Mouse (Mus musculus): ENCODE results near the gene Tmem82.

Gene Tmem82

DNA sequence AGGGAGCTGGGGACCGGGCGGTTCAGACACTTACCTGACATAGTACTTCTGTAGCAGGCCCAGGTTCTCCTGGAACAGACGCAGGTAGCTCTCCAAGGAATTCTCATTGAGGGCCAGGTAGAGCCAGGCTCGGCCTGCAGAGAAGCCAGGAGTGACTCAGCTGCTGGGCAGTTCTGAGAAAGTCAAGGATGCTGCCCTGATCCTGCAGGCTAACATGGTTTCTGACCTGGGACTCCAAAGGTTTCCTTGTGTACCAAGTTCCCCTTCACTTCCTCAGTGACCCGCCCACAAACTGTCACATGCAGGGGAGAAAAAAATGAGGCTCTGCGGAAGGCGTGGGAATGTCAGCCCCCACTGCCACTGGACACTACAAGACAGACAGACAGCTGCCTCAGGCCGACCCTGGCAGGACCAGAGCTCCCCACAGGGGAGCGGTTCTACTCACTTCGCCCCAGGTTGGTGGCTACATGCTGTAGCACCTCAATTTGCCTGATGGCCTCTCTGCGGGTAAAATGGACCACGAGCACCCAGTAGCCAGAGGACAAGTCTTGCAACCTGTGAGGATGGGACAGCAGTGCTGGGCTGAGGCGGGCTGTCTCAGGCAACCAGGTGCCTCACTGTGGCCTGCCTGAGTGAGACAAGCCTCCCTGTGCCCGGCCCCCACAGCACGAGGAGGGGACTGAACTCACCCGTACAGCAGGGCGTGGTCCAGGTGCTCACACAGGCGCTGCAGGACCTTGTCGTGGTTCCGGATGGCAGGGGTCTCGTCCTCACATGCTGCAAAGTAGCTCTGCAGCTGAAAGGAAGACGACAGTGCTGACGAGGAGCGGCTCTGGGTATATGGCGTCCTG is 23.8 kb upstream of the Tmem82 start:
- no peak for DNase-seq (ENCODE audit: low spot score in 2 of 2)

DNA sequence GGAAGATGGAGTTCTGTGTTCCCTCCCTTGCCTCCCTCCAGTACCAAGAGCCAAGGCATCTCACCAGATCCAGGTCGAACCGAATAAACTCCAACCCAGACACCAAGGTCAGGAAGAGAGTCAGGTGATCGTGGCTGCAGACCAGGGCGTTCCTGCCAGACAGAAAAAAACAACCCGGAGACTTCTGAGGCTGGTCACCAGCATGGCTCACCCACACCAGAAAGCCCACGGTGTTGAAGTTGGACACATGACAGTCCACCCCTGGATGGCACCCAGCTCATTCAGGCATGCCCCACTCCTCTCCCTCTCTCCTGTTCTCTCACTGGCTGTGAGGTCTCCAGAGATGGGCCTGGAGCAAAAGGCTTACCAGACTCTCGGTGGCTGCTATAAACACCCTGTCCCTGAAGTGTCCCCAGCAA is 22.9 kb upstream of the Tmem82 start:
- no peak for DNase-seq (ENCODE audit: low spot score in 2 of 2)

DNA sequence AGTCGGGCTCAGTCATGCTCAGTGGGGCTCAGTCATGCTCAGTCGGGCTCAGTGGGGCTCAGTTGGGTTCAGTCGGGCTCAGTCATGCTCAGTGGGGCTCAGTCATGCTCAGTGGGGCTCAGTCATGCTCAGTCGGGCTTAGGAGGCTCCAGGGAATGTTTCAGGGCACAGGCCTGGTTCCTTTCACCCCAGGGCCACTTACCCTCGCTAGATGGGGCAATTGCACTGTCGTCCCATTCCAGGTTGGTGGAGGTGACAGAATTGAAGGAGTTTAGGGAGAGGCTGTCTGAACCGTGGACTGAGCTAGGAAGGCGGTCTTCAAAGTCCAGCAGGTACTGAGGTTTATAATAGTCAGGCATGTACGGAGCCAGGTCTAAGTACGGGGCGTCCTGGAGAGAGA is 21.0 kb upstream of the Tmem82 start:
- DNase-seq (ENCODE audit: low spot score in 2 of 2): no peak

DNA sequence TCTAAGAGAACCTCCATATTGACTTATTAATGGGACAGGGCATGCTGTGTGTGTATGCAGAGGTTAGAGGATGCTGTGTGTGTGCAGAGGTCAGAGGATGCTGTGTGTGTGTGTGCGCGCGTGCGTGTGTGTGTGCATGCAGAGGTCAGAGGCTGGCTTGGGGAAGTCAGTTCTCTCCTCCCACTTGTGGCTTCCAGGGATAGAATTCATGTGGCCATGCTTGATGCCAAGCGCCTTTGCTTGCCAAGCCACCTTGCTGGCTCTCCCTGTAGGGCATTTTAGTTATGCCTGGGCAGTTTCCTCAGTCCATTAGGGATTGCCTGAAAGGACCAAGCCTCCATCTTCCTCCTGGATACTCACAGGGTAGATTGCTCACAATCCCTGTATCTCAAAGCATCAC is 18.3 kb upstream of the Tmem82 start:
- no peak for DNase-seq (ENCODE audit: low spot score in 2 of 2)

DNA sequence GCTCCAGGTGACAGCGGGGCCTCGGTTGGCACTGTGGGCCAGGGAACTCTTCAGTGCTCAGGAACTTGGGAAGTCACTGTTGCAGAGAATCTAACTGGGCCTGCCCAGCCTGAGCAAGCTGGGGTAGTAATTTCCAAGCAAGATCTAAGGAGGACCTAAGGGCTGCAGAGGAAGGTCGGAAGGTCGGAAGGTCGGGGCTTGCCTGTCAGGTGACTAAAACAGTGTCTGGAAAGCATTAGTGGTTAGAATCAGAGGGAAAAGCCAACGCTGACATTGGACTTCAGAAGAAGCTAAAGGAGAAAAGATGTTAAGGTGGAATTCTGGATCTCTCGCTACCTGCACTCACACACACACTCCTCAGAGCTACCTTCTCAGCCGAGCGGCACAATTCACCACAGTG is 17.6 kb upstream of the Tmem82 start:
- DNase-seq (ENCODE audit: low spot score in 2 of 2): no peak

DNA sequence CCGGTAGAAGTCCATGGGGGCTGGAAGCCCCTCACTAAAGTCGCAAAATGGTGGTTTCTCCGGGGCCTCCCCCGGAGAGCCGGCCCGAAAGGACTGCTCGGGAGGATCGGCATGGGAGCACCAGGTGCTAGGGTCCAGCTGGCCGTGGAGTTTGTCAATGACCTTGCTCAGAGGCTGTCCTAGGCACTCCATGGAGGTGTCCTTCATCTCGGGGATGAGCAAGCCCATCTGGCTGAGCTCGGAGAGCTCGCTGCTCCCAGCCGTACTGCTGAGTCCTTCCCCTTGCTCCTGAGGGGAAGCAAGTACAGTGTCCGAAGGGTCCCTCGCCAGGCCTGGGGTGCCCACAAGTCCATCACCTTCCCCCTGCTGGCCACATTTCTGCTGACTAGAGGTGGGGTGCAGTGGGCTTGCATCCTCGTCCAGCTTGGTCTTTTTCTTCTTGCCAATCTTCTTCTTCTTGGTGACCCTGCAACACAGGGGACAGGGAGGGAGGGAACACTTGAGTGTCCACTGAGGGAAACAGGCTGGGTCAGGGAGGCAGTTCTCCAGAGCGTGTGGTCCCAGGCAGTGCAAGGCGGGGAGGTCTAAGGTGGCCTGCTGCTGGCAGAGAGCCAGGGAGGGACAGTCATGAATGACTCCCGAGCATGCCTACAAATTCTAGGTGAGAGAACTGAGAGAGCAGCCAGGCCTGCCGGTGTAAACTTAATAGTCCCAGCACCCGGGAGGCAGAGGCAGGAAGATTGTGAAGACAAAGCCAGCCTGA is 13.9 kb upstream of the Tmem82 start:
- DNase-seq (ENCODE audit: low spot score in 2 of 2): no peak

DNA sequence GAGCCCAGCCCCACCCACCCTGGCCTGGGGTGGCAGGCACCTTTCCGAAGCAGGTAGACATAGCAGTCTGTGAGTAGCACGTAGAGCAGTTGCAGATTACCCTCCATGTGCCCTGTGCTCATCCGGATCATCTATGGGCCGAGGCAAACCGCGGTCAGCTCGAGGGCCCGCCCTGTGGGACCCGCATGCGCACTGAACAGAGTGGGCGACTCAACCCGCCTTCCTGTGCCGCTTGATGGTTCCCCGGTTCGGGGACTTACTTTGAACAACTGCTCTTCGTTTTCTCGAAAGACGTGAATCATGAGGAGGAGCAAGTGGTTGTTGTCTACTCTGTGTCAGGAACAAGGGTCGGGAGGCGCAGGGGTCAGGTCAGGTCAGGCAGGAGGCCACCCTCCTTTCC is 12.8 kb upstream of the Tmem82 start:
- no peak for DNase-seq (ENCODE audit: low spot score in 2 of 2)

DNA sequence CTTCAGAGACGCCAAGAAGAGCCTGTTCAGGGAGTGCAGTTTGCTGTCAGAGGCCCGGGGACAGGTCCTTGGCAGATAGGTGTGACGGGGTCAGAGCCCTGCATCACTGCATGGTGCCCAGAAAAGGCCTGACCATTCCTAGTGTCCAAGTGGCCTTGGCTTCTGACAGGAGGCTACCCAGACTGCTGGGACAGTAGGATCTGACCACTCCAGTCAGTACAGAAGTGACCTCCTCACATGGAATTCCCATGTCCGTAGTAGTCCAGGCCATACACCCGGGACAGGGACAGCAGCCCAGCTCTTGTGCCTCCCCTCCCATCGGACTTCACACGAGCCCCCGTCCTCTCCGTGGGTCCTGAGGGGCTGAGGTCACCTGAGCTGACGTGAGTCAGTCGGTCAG is 11.6 kb upstream of the Tmem82 start:
- DNase-seq (ENCODE audit: low spot score in 2 of 2): no peak

DNA sequence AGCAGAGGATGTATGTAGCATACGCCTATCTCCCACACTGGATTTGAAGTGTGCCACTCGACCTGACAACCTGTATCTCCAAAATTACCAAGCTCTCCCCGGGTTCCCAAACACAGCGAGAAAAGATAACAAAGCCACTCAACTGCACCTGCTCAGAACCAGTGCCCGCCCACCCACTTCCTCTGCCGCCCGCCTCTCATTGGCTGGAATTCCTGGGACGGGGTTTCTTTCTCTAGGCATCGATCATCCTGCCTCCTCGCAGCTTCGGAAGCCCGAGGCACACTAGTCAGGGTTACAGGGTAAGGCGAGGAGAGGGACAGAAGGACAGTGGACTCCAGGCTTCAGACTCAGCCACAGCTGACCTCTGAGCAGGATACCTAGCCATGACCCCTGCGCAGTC is 10.2 kb upstream of the Tmem82 start:
- no peak for DNase-seq (ENCODE audit: low spot score in 2 of 2)

DNA sequence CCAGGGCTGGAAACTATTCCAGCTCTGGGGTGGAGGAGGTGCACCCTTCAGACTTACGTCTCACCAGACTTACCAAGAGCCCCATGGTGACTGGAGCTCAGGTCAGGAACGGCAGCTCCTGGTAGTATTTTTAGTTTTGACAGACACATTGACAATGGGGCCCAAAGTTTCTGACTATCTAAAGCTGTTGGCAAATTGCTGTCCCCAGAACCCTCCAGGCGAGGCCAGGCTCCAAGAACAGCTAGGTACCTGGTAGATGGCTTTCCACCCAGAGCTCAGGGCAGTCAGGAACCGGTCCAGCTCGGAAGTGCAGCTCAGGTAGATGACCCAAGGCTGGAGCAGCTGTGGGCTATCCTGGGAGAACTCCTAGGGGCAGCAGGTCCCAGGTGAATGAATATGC is 9.1 kb upstream of the Tmem82 start:
- no peak for DNase-seq (ENCODE audit: low spot score in 2 of 2)

DNA sequence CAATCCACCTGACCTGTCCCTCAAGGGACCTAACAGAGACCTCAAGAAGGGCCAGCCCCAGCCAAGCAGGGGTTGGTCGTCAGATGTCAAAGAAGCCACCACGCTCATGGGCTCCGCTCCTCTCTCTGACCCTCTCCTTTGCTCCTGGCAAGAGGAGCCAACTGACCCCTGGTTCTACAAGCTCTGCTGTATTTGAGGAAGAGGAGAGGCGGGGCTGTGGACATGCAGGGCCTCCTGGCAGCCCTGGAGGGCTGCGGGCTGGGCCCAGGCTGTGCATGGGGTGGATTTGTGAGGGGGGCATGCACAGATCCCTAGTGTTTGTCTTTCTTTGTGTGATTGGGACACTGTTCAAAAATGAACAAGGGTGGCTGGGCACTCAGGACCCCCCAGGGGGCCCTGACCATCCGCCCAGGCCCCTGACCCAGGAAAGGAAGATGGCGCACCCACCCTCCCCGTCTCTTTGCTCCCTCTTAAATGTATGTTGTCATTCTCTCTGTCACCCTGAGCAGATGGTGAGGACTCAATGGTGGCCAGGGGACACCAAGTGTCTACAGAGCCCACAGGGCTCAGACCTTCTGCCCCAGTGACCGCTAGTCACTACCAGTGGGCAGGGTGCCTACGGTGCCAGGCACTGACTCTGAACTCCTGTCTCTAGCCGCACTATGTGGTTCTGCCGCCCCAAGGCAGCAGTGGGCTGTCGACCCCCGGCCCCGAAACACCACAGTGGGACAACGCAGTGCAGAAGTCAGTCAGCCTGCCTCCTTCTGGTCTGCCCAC is 7.5 kb upstream of the Tmem82 start:
- no peak for DNase-seq (ENCODE audit: low spot score in 2 of 2)

DNA sequence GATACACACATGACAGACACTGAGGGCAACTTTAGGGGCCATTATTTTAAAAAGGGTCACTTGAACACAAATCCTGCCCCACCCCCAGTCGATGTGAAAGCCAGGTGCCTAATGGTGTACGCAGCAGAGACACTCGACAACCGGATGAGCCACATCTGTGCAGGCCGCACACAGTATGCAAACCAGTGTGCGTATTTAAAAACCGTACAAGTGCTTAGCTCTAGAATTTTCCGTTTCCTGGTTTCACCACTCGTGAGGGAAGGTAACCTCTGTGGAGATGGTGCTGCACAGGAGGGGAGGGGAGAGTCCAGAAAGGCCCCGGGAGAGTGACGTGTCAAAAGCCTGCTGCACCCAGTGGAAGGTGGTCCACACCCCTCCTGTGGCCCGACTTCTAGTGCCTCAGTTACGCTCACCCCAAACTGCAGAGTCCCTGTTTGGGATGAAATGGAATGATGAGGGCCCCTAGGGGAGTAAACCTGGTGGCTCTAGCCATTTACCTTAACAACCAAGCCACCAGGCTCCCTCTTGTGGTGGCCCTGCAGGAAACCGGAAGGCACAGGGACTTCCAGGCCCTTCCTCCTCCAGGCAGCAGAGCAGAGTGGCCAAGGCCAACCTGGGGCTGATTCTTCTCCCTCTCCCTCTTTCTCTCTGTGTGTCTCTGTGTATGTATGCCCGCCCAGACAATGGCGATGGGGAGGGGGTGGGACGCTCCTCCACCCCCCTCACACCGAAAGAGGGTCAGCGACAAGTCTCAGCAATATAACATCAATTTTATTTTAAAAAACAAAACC is 6.7 kb upstream of the Tmem82 start:
- no peak for DNase-seq (ENCODE audit: low spot score in 2 of 2)

DNA sequence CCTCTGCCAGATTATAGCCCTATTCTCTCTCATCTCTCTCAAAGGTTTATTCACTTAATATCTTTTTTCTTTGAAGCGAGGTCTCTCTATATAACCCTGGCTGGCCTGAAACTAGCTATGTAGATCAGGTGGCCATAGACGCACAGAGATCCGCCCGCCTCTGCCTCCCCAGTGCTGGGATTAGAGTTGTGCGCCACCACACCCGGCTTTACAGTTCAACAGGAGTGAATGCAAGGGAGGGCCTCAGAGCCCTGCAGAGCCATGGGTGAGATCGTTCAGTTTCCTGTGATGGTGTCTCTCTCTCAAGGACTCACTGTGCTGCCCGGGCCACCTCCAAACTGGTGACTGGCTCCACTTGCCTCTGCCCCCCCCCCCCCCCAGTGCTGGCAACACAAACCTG is 5.7 kb upstream of the Tmem82 start:
- no peak for DNase-seq (ENCODE audit: low spot score in 2 of 2)

DNA sequence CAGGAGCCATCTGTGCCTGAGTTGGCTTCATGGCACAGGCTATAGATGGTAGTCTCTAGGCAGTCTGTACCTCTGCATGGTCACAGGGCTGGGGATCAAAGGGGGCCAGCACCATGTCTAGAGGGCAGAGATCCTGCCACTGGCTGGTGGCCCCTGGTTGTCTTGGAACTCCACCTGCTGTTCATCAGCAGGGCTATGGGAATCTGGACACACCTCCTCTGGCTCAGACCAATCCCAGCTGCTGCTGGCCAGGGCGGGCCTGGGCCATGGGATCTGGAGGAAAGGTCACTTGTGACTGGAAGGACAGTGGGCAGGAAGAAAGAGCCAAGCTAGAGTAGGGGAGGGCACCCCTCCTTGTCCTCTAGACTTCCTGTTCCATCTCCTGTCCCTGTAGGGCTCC is 5.2 kb upstream of the Tmem82 start, which contains the start of gene Slc25a34:
Gene Slc25a34 (minus strand): TSS at position 156 of the 400 bp plus-strand sequence.
- no peak for DNase-seq (ENCODE audit: low spot score in 2 of 2)

DNA sequence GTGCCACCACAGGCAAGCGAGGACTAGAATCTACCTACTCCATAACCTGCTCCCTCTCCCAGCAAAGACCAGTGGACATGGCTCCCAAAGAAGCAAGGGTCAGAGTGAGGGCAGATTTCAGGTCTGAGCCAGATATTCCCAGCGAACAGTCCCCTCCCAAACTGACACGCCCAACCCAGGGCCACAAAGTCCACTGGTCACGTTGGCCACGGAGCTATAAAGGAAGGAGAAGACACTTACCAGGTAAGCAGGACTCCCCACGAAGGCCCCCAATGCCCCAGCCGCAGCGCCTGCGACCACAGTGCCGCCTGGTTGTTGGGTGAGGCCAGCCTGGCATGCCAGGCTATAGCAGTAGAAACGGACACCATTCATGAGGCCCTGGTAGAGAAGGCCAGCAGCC is 4.6 kb upstream of the Tmem82 start:
- no peak for DNase-seq (ENCODE audit: low spot score in 2 of 2)

DNA sequence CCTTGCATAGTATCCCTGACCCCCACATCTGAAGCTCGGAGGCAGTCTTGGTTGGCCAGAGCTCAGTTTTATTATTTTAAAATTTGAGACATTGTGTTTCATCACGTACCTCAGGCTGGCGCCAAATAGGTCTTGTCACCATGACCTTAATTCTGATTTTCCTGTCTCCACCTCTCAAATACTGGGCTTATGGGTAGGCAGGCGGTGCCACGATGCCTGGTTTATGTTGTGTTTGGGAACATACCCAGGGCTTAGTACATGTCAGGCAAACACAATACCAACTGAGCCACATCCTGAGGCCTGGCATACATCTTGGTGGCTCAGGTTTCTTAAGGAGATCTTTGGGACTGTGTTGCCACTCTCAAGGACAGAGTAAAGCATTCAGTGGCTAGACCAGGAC is 4.1 kb upstream of the Tmem82 start:
- DNase-seq (ENCODE audit: low spot score in 2 of 2): no peak

DNA sequence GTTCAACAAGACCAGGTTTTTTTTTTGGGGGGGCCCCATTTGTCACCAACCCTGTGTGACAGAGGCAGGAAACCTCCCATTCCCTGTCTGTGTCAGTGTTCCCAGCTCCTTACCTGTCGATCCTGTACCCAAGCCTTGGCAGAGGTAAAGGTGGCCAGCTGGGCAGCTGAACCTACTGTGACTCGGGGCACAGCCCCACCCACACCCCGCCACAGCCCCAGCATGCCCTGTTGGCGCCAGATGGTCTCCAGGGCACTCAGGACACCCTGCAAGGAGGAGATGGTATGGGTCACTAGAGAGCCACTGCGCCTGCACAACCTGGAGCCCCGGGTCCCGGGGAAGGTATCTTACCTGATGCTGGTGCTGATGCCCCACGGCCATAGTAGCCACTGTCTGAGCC is 3.7 kb upstream of the Tmem82 start:
- DNase-seq (ENCODE audit: low spot score in 2 of 2): no peak

DNA sequence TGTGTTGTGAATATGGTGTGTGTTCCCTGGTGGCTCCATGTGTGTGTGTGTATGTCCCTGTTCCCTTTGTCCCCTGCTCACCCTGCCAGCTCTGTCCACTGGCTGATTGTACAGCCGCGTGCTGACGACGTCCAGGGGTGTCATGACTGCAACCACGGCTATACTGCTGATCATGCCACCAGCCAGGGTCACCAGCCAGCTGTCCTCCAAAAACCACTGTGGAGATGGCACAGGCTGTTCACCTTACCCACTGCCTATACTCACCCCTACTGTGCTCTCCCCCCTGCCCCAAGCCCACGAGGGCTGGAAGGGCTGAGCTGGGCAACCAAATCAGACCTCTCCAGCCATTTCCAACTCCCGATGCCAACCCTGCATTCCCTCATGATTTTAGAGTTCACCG is 2.9 kb upstream of the Tmem82 start:
- no peak for DNase-seq (ENCODE audit: low spot score in 2 of 2)

DNA sequence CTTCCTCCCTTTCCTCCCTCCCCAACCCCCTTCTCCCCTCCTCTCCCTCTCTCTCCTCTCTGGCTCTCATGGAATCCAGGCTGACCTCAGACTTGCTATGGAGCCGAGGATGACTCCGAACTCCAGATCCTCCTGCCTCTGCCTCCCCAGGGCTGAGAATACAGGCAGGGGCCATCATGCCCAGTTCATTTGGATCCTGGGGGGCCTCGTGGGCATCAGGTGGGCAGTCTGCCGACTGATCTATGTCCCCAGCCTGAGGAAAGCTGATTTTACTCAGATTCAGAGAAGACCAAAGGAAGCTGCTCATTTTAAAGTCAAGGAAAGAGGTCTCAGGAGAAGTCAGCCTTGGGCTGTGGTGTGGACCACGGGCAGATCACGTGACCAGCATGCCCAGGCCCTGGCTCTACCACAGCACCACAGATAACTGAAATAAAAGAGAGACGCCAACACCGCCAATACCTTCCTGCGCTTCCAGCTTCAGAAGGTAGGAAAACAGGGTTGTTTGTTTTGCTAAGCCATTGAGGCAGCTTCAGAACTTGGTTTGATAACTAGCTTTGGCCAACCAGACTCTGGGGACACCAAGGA is 958 bp upstream of the Tmem82 start:
- DNase-seq (ENCODE audit: low spot score in 2 of 2): no peak

DNA sequence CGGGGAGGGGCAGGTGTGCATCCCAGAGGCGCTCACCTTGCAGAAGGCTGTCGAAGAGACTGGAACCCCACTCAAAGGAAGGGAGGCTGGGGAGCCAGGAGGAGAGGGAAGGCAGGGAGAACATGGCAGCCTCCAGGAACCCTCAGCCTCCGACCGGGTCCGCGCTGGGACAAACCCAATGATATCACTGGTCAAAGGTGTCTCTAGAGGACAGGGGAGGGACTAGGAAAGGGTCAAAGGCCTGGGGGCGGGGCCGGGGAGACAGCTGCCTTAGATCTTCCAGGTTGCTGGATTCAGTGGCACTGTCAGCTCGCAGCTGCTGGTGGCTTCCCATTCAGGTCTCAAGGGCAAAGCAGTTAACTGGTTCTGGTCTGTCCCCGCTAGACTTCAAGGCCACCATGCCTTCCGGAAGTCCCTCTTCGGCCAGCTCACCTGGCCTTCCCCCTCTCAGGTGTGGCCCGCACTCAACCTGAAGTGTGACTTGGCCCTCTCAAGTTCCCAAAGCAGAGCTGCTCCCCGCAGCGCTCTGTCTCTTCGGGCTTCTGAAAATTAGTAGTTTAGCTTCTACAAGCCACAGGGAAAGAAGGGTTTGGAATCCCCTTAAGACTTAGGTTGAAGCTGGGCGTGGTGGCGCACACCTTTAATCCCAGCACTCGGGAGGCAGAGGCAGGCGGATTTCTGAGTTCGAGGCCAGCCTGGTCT is 419 bp downstream of the Tmem82 start:
- no peak for DNase-seq (ENCODE audit: low spot score in 2 of 2)

DNA sequence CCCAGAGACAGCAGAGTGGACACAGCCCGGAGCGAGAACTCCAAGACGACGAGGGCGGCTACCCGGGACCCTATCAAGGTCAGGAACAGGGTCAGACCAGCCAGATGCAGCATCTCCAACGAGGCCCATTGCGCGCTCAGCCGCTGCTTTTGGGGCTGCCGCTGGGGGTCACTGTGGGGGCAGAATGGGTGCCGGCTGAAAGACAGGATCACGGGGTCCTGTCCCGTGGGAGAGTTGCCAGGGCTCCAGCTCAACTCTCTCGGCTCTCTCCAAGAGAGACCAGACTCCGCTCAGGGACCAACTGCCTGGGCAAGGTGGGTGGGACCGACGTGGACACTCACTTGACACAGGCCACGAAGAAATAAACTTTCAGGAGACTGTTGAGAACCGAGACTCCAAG is 1.1 kb downstream of the Tmem82 start:
- DNase-seq (ENCODE audit: low spot score in 2 of 2): peak in 1 of 2 experiments; percentile 54

Data from urinary bladder, adult 18-20 months (tissue).